Mouse (Mus musculus) C2C12 (cell line): ENCODE results near the gene Mtfp1.

Experiments
- CEBPB ChIP-seq: IDR thresholded peaks from one replicate; pipeline ENCODE4 v1.6.1; 2011; ENCODE audit warnings: low read depth, mild to moderate bottlenecking, control low read depth, moderate library complexity
- CTCF ChIP-seq: IDR thresholded peaks from one replicate; pipeline ENCODE4 v1.5.1; 2011; ENCODE audit not compliant: control insufficient read depth, insufficient read depth, insufficient read length
- MAX ChIP-seq: IDR thresholded peaks from one replicate; pipeline ENCODE4 v1.6.1; 2011; ENCODE audit warnings: mild to moderate bottlenecking, control low read depth
- MYOG ChIP-seq: IDR thresholded peaks from one replicate; pipeline ENCODE4 v1.6.1; 2011; ENCODE audit not compliant: control insufficient read depth, insufficient read length; ENCODE audit errors: extremely low read depth
- USF1 ChIP-seq: IDR thresholded peaks from one replicate; pipeline ENCODE4 v1.6.1; 2011; ENCODE audit warnings: low read depth, mild to moderate bottlenecking, control low read depth, moderate library complexity

DNA sequence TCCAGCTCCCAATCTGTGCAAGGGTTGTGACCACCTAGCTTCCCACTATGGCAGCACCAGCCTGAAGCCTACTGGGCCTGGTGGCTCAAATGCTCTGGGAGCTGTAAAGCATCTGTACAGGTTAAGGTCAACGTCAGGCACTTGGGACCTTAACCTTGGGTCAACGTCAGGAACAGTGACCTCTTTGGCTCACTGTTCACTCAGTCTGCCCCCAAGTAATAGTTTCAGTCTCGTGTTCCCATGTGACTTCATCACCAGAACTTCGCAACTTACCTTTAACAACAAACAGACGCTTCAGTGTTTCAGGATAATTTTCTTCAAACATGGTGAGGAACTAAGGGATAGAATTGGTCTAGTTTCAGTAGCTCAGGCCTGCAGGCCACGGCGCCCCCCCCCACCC lies 13.4 kb upstream of the Mtfp1 start:
- TF ChIP-seq CTCF (no peak), USF1 (no peak), MYOG (no peak), MAX (no peak), CEBPB (no peak)
